Mouse (Mus musculus): ENCODE data around the gene Stk38l.

DNA sequence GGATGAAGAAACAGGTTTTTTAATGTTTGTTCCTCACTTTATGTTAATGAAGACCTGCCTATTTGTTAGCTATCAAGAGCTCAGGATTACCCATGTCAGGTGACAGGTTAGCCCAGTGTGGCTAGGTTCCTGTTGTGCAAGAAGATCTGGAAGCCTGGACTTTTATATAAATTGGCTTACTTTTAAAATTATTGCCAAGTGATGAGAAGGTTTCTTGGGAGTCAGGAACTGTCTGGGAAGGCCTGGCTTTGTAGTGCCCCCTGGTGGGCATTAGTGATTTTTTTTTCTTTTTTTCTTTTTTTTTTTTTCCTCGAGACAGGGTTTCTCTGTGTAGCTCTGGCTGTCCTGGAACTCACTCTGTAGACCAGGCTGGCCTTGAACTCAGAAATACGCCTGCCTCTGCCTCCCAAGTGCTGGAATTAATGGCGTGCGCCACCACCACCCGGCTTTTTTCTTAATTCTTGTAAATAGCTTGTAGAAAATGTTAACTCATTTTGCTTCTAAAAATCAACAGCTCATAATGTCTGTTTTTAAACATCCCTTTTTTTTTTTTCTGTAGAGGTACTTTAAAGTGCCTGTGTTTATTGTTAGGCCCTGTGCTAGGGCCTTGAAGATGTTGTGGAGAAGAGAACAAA lies 37.6 kb downstream of the Stk38l start:
- TF ChIP-seq GATA1 (IDR thresholded peaks at IDR 0.05; ENCODE audit: low read length) (no peak), TAL1 (IDR thresholded peaks at IDR 0.05; ENCODE audit: low read length) (no peak)
